ENCODE assay signal across 16 mouse cellular contexts in the genomic region with DNA sequence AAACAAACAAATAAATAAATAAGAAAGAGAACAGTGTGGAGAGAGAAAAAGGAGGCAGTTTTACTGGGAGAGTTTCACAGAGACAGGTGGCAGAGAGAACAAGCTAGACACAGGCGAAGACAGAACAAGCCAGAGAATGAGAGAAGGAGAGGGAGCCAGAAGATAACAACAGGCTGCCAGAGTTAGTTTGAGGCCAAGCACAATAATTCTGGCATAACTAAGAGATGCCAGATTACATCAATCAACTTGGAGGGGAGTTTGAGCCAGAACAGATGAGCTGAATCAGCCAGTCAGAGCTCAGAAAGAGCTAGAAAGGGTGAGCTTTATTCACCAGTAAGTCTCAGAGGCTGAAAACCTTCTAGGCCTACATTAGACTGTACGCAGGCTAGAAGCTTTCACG.
"Had no signal": no experiment of that assay in that cellular context is flagged by ENCODE, and none has a peak within 500 bp of the region (broad histone marks: within the 10 kb centered on the region; RNA-seq: fewer than 3 reads in every experiment).

No protein-coding gene starts in this region.

- DNase-seq: liver, postnatal 0 days; lung, adult 2 months; lung, postnatal 10 days; lung, postnatal 36 days; right cerebral cortex, postnatal 14 days; thymus, adult 2 months; thymus, postnatal 25 days; thymus, postnatal 4 days had no signal

- H3K27me3 ChIP-seq: lung, embryonic 15.5 days; megakaryocyte, embryonic 14.5 days; midbrain, embryonic 13.5 days; midbrain, embryonic 15.5 days; neural tube, embryonic 12.5 days; stomach, embryonic 15.5 days had no signal

- H3K27ac ChIP-seq: macrophage; midbrain, embryonic 13.5 days; midbrain, embryonic 15.5 days; neural tube, embryonic 12.5 days; stomach, embryonic 15.5 days had no signal

- H3K9ac ChIP-seq: liver, postnatal 0 days; lung, embryonic 15.5 days; midbrain, embryonic 13.5 days; midbrain, embryonic 15.5 days; neural tube, embryonic 12.5 days; stomach, embryonic 15.5 days had no signal

- H3K4me3 ChIP-seq: lung, embryonic 15.5 days; megakaryocyte, embryonic 14.5 days; midbrain, embryonic 13.5 days; midbrain, embryonic 15.5 days; neural tube, embryonic 12.5 days; stomach, embryonic 15.5 days had no signal

- H3K4me1 ChIP-seq: lung, embryonic 15.5 days; midbrain, embryonic 13.5 days; midbrain, embryonic 15.5 days; neural tube, embryonic 12.5 days; stomach, embryonic 15.5 days had no signal

- H3K9me3 ChIP-seq: lung, embryonic 15.5 days; megakaryocyte, embryonic 14.5 days; midbrain, embryonic 13.5 days; midbrain, embryonic 15.5 days; neural tube, embryonic 12.5 days; stomach, embryonic 15.5 days had no signal

- ATAC-seq: liver, postnatal 0 days; midbrain, embryonic 13.5 days; midbrain, embryonic 15.5 days had no signal

- H3K4me2 ChIP-seq: lung, embryonic 15.5 days; midbrain, embryonic 11.5 days; midbrain, embryonic 13.5 days; midbrain, embryonic 15.5 days; neural tube, embryonic 12.5 days; stomach, embryonic 15.5 days had no signal
